Mouse (Mus musculus) liver, embryonic 16.5 days (tissue): Measurements from ENCODE around the gene Ccp110. TPM values are rescaled to one million over a fixed set of nuclear protein-coding genes. Genes with fewer than 3 reads are reported as not detected.

Source experiments
- ATAC-seq: fragments of 200-750 bp; cut with Nextera tagmentation; 2 replicates; pipeline ENCODE4 v1.8.0; 2017; ENCODE audit warnings: low read depth, mild to moderate bottlenecking, moderate number of reproducible peaks, moderate library complexity
- H3K27ac ChIP-seq: fragments of 300-500 bp; sonication (generic); 2 replicates; pipeline ENCODE4 v1.5.1; 2014; ENCODE audit warnings: mild to moderate bottlenecking, low read length
- H3K27me3 ChIP-seq: fragments of 300-500 bp; sonication (generic); 2 replicates; pipeline ENCODE4 v1.6.1; 2014; ENCODE audit warnings: low read depth, low read length, mixed read lengths; ENCODE audit not compliant: control insufficient read depth, insufficient read depth
- H3K36me3 ChIP-seq: fragments of 300-500 bp; sonication (generic); 2 replicates; pipeline ENCODE4 v1.6.1; 2014; ENCODE audit warnings: mild to moderate bottlenecking; ENCODE audit not compliant: control insufficient read depth, insufficient read depth
- H3K4me1 ChIP-seq: fragments of 300-500 bp; sonication (generic); 2 replicates; pipeline ENCODE4 v1.6.1; 2014; ENCODE audit warnings: low read depth, low read length, mixed read lengths; ENCODE audit not compliant: control insufficient read depth
- H3K4me2 ChIP-seq: fragments of 300-500 bp; sonication (generic); 2 replicates; pipeline ENCODE4 v1.6.1; 2014; ENCODE audit warnings: low read depth, low read length, mixed read lengths
- H3K4me3 ChIP-seq: fragments of 300-500 bp; sonication (generic); 2 replicates; pipeline ENCODE4 v1.5.1; 2014; ENCODE audit warnings: low read depth, mild to moderate bottlenecking, low read length
- H3K9ac ChIP-seq: fragments of 300-500 bp; sonication (generic); 2 replicates; pipeline ENCODE4 v1.6.1; 2014; ENCODE audit warnings: low read depth, low read length
- H3K9me3 ChIP-seq: fragments of 300-500 bp; sonication (generic); replicated peaks from 2 replicates; pipeline ENCODE4 v1.6.1; 2016; ENCODE audit warnings: low read length; ENCODE audit not compliant: control insufficient read depth
- WGBS: fragments of 180-500 bp; shearing (Covaris S2); extraction: QIAGEN DNeasy Blood & Tissue Kit; methylation state at CpG from one replicate; pipeline ENCODE4 v1.1.7; 2014; ENCODE audit not compliant: insufficient replicate concordance; 5-methylcytosine and 5-hydroxymethylcytosine counted together
- polyA plus RNA-seq: library from polyadenylated mRNA; unstranded; fragments of >200 nt; fragmentation: Nextera tagmentation; extraction: Ambion mirVana; gene quantifications from 2 replicates; pipeline ENCODE4 v1.2.1, GENCODE M21; 2015

Gene Ccp110
- polyA plus RNA-seq, 1 experiment from 2014 or later = 8.9 TPM

DNA sequence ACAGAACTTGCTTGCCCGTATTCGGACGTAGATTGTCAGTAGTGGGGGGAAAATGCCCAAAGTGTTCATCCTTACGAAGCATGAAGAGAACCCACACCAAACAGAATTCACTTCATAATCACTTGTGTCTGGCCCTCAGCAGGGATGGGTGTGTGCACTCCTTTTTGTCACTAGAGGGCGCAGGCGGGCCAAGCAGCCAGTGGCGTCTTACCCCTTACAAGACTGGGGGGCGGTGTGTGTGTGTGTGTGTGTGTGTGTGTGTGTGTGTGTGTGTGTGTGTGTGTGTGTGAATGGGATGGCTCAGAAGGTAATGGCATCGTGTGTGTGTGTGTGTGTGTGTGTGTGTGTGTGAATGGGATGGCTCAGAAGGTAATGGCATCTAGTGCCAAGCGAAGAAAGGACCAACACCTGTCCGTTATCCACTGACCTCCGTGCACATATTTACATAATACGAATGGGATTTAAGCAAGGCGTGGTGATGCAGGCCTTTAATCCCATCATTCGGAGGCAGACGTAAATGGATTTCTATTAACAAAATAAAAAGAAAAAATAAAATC, 27.7 kb downstream of the Ccp110 start, which contains the start of gene Vps35l:
Vps35l (plus strand) TSS at position 252 of the 557 bp plus-strand sequence.
- Histone ChIP-seq H3K4me2 (peak within 1 kb of the TSS; percentile 77), H3K27ac (peak within 1 kb of the TSS; percentile 80), H3K4me1 (peaks cover 23% of the 10 kb centered on the region), H3K27me3 (no peaks in the 10 kb centered on the region), H3K4me3 (peak within 1 kb of the TSS; percentile 87), H3K36me3 (no peaks in the 10 kb centered on the region), H3K9ac (peak within 1 kb of the TSS; percentile 76), H3K9me3 (no peaks in the 10 kb centered on the region)
- WGBS = 2% methylated on average over 15 of the region's 16 CpGs
- ATAC-seq = peak; percentile 81

DNA sequence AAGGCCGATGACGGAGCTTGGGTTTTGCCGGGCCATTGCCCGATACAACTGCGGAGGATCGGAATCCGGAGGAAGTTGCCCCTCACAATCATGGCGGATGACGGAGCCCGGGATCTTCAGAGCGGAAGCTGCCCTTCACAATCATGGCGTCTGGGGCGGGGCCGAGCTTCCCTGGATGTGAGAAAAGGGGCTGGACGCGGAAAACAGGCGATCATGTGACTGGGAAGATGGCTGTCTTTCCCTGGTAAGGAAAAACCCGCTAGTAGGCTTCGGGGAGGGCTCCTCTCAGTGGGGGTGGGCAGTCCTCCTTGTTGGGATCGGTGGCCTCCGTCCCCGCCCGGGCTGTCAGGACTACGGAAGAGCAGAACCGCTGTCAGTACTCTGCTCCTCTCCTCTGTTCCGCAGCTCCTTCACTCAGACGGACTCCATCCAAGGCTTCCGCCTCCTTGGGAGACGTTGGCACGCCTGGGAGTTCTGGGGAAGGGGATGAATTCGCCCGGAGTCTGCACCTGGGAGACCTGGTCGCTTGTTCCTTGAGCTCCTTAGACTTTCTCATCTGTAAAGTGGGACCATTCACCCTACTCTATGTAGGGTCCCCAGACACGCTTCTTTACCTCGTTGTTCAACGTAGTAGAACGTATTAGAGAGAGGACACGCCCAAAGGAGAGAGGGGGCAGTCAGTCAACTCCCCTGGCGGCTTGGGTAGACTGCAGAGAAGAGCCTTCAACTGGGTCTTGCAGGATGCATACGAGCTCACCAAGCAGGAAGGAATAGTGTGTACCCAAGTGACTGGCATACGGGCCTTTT, 28.4 kb downstream of the Ccp110 start:
- WGBS = 2% methylated on average over 41 of the region's 41 CpGs

DNA sequence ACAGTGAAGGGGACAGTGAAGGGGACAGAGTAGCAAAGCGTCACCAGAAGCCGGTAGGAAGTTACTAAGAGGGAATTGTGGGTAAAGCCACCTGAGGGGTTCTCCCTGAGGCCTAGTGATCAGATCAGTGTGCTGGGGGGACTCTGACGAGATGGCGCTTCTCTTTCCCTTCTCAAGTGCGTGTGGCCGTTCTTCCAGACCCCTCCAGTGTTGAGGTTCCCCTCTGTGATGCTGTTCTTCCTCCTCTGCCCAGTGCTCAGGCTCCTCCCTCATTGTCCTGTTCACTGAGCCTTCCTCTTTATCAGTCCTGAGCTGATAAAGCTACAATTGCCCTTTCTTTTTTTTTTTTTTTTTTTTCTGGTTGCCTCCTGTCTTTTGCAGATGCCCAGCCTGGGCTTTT, 29.9 kb downstream of the Ccp110 start:
- H3K4me3 ChIP-seq = no peak overlapping the region
- no peak overlapping the region for H3K9ac ChIP-seq
- WGBS = 47% methylated on average over 6 of the region's 6 CpGs
- H3K36me3 ChIP-seq = peaks cover 4% of the 10 kb centered on the region; the same call in 1 of the 2 replicates
- no peak for ATAC-seq
- no peaks in the 10 kb centered on the region for H3K27me3 ChIP-seq
- H3K4me2 ChIP-seq = no peak overlapping the region
- no peak overlapping the region; the same call in 1 of the 2 replicates for H3K27ac ChIP-seq
- no peaks in the 10 kb centered on the region for H3K9me3 ChIP-seq
- peaks cover 23% of the 10 kb centered on the region for H3K4me1 ChIP-seq

More for the DNA sequence above, 28.4 kb downstream of the Ccp110 start:
- H3K36me3 ChIP-seq = no peaks in the 10 kb centered on the region
- H3K9me3 ChIP-seq = no peaks in the 10 kb centered on the region
- H3K27me3 ChIP-seq = no peaks in the 10 kb centered on the region
- H3K4me3 ChIP-seq = peak overlapping the region; percentile 87
- peak overlapping the region; percentile 80 for H3K27ac ChIP-seq
- ATAC-seq = peak; percentile 96
- H3K4me1 ChIP-seq = peaks cover 23% of the 10 kb centered on the region
- peak overlapping the region; percentile 77 for H3K4me2 ChIP-seq
- peak overlapping the region; percentile 76 for H3K9ac ChIP-seq

- 87% methylated on average over 5 of the region's 5 CpGs for WGBS
- H3K9me3 ChIP-seq = no peaks in the 10 kb centered on the region
- H3K4me3 ChIP-seq = no peak overlapping the region
- peaks cover 21% of the 10 kb centered on the region for H3K4me1 ChIP-seq
- no peaks in the 10 kb centered on the region for H3K27me3 ChIP-seq
- no peak for ATAC-seq
- no peak overlapping the region for H3K27ac ChIP-seq
- no peak overlapping the region for H3K9ac ChIP-seq
- no peak overlapping the region for H3K4me2 ChIP-seq
- H3K36me3 ChIP-seq = peaks cover 4% of the 10 kb centered on the region; the same call in 1 of the 2 replicates
These were observed 32.4 kb downstream of the Ccp110 start for GRCm38 (mm10) chr7:118744766-118745165.

- H3K27me3 ChIP-seq = no peaks in the 10 kb centered on the region
- 80% methylated on average over 12 of the region's 12 CpGs for WGBS
- no peaks in the 10 kb centered on the region for H3K9me3 ChIP-seq
- no peak overlapping the region for H3K27ac ChIP-seq
- no peak overlapping the region for H3K4me2 ChIP-seq
- no peak overlapping the region for H3K4me3 ChIP-seq
- H3K9ac ChIP-seq = no peak overlapping the region
- H3K4me1 ChIP-seq = peaks cover 14% of the 10 kb centered on the region
- no peak for ATAC-seq
- H3K36me3 ChIP-seq = peaks cover 7% of the 10 kb centered on the region
These were observed 35.7 kb downstream of the Ccp110 start for GRCm38 (mm10) chr7:118747891-118748672.

DNA sequence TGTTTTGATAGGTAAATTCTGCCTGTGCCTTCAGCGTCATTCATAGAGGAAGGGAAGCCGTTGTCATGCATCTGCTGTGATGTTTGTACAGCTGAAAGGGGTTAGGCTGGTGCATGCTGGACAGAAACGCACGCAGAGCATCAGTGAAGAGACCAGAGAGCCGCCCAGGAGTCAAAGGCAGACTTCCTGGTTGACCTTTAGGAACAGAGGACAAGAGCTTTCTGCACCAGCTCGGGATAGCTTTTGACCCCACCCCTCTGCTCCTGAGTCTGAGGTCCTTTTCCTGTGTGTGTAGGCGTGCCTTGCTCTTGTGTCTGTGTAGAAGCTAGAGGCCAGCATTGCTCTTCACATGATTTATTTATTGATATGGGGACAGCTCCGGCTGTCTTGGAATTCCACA, 37.4 kb downstream of the Ccp110 start:
- no peak overlapping the region for H3K27ac ChIP-seq
- H3K36me3 ChIP-seq = peaks cover 17% of the 10 kb centered on the region
- ATAC-seq = no peak
- peaks cover 14% of the 10 kb centered on the region for H3K4me1 ChIP-seq
- 71% methylated on average over 8 of the region's 8 CpGs for WGBS
- no peak overlapping the region for H3K9ac ChIP-seq
- H3K4me3 ChIP-seq = no peak overlapping the region
- H3K27me3 ChIP-seq = no peaks in the 10 kb centered on the region
- no peak overlapping the region for H3K4me2 ChIP-seq
- no peaks in the 10 kb centered on the region for H3K9me3 ChIP-seq

DNA sequence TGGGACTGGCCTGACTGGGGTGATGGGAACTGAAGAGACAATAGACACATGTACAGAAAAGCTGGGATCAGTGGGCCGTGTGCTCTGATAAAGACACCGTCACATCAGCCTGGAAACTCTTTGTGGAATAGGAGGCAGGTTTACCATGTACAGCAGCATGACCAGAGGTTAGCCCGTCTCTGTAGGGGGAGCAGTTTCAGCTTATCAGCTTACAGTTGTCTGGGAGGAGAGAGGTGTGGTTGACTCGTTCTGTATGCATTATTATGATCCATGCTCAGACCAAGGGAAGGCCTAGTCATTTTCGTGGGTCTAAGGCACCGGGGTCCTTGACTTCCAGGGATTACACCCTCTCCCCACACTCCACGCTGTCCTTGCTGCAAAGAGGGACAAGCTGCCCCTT, 39.3 kb downstream of the Ccp110 start:
- peak overlapping the region; percentile 18 for H3K27ac ChIP-seq

GRCm38 (mm10) chr7:118755756-118756155, 43.4 kb downstream of the Ccp110 start:
- peak overlapping the region; percentile 59 for H3K4me2 ChIP-seq
- peak overlapping the region; percentile 26 for H3K4me3 ChIP-seq
- H3K9ac ChIP-seq = peak overlapping the region; percentile 10; the same call in 1 of the 2 replicates
- ATAC-seq = no peak
- H3K27ac ChIP-seq = peak overlapping the region; percentile 87
- peaks cover 15% of the 10 kb centered on the region for H3K36me3 ChIP-seq
- peaks cover 45% of the 10 kb centered on the region for H3K4me1 ChIP-seq
- no peaks in the 10 kb centered on the region for H3K27me3 ChIP-seq
- 68% methylated on average over 7 of the region's 7 CpGs for WGBS
- H3K9me3 ChIP-seq = no peaks in the 10 kb centered on the region

More for the DNA sequence above, 39.3 kb downstream of the Ccp110 start:
- Histone ChIP-seq H3K27me3 (no peaks in the 10 kb centered on the region), H3K4me2 (no peak overlapping the region), H3K9ac (no peak overlapping the region), H3K9me3 (no peaks in the 10 kb centered on the region), H3K36me3 (peaks cover 19% of the 10 kb centered on the region), H3K4me1 (peaks cover 24% of the 10 kb centered on the region), H3K4me3 (no peak overlapping the region)
- 43% methylated on average over 7 of the region's 7 CpGs for WGBS
- peak; percentile 77 for ATAC-seq
